Mouse (Mus musculus): ENCODE results near the gene Pgc. TPM values are rescaled to one million over a fixed set of nuclear protein-coding genes. Genes with fewer than 3 reads are reported as not detected.

The Pgc gene
- polyA plus RNA-seq, 1 experiment from 2014 or later: not detected

DNA sequence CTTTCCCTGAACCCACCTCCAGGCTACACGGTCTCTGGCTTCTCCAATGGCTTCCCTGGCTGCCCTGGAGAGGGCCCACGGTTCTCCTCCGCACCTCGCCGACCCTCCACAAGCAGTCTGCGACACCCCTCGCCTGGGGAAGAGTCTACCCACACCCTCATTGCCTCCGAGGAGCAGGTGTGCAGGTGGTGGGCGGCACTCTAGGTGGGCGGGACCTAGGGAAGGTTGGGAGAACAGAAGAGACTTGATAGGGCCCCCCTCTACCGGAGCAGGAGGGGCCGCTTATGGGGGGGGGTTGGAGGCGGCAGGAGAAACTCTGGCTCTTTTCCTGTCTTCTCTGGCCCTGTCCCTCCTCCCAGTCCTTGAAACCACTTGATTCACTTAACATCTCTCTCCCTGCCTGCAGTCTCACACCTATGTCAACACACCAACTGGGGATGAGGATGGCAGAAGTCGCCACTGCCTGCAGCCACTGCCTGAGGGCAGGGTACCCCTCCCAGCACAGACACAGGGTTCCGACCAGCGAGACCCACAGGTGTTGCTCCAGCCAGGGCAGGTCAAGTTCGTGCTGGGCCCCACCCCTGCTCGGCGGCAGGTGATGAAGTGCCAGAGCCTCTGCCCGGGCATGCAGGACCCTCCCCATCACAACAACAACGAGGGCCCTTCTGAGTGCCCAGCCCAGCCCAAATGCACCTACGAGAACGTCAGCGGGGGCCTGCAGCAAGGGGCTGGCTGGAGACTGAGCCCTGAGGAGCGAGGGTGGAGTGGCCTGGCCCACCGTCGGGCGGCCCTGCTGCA, 23.9 kb upstream of the Pgc start:
- DNase-seq (ENCODE audit: low spot score): no peak
- Histone ChIP-seq H3K27ac (ENCODE audit: low read depth, low read length) (no peak overlapping the region), H3K9ac (ENCODE audit: low read depth, low read length) (no peak overlapping the region), H3K4me3 (ENCODE audit: low read depth, low read length) (no peak overlapping the region), H3K4me2 (replicated peaks; ENCODE audit: low read depth, low read length) (no peak overlapping the region), H3K4me1 (replicated peaks; ENCODE audit: control insufficient read depth, insufficient read depth, low read length) (no peaks in the 10 kb centered on the region; the same call in 1 of the 2 replicates), H3K27me3 (ENCODE audit: control insufficient read depth, insufficient read depth, low read length) (peaks cover 2% of the 10 kb centered on the region; the same call in 1 of the 2 replicates), H3K36me3 (ENCODE audit: control insufficient read depth, insufficient read depth, low read length) (0 out of 2 replicates have a peak, but pooled peaks cover 2% of the 10 kb centered on the region), H3K9me3 (ENCODE audit: control insufficient read depth, low read length) (no peaks in the 10 kb centered on the region)
- no peak for ATAC-seq (ENCODE audit: low FRiP score)
- 41% methylated on average over 28 of the region's 28 CpGs for WGBS

DNA sequence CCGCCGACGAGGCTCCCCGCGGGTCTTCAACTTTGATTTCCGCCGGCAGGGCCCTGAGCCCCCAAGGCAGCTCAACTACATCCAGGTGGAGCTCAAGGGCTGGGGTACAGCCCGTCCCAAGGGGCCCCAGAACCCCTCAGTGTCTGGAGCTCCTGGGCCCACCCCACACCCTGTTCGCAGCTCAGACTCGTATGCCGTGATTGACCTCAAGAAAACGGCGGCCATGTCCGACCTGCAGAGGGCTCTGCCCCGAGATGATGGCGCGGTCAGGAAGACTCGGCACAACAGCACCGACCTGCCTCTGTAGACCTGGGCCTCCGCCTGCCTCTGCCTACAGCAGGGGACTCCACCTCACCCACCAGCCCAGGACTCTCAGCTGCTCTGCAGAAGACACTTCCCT, 23.1 kb upstream of the Pgc start:
- peaks cover 2% of the 10 kb centered on the region; the same call in 1 of the 2 replicates for H3K27me3 ChIP-seq (ENCODE audit: control insufficient read depth, insufficient read depth, low read length)
- H3K9me3 ChIP-seq (ENCODE audit: control insufficient read depth, low read length): no peaks in the 10 kb centered on the region
- DNase-seq (ENCODE audit: low spot score): peak; percentile 12
- H3K36me3 ChIP-seq (ENCODE audit: control insufficient read depth, insufficient read depth, low read length): 0 out of 2 replicates have a peak, but pooled peaks cover 2% of the 10 kb centered on the region
- no peak overlapping the region for H3K27ac ChIP-seq (ENCODE audit: low read depth, low read length)
- no peak for ATAC-seq (ENCODE audit: low FRiP score)
- H3K9ac ChIP-seq (ENCODE audit: low read depth, low read length): no peak overlapping the region
- H3K4me1 ChIP-seq (replicated peaks; ENCODE audit: control insufficient read depth, insufficient read depth, low read length): no peaks in the 10 kb centered on the region; the same call in 1 of the 2 replicates
- 24% methylated on average over 20 of the region's 20 CpGs for WGBS
- H3K4me3 ChIP-seq (ENCODE audit: low read depth, low read length): no peak overlapping the region
- H3K4me2 ChIP-seq (replicated peaks; ENCODE audit: low read depth, low read length): no peak overlapping the region

DNA sequence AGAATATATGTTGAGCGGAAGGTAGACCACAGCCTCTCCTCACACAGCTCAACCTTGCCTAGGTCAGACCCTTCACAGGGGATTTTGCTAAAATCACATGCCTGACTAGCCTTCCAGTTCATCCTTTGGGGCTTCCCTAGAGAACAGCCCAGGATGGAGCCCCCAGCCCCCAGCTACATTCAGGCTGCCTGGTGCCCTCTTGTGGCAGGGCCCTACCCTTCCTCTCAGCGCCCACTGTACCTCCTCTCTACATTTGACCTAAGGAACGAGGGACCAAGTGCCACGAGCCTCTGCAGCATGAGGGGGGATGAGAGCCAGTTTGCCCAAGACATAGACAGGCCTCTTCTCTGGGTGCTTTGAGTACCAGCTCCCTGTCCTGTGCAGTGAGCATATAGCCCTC, 21.9 kb upstream of the Pgc start:
- no peak overlapping the region for H3K4me2 ChIP-seq (replicated peaks; ENCODE audit: low read depth, low read length)
- no peak overlapping the region for H3K4me3 ChIP-seq (ENCODE audit: low read depth, low read length)
- H3K4me1 ChIP-seq (replicated peaks; ENCODE audit: control insufficient read depth, insufficient read depth, low read length): no peaks in the 10 kb centered on the region; the same call in 1 of the 2 replicates
- 71% methylated on average over 4 of the region's 4 CpGs for WGBS
- no peak for ATAC-seq (ENCODE audit: low FRiP score)
- 0 out of 2 replicates have a peak, but pooled peaks cover 2% of the 10 kb centered on the region for H3K36me3 ChIP-seq (ENCODE audit: control insufficient read depth, insufficient read depth, low read length)
- no peak overlapping the region for H3K27ac ChIP-seq (ENCODE audit: low read depth, low read length)
- H3K9me3 ChIP-seq (ENCODE audit: control insufficient read depth, low read length): no peaks in the 10 kb centered on the region
- H3K9ac ChIP-seq (ENCODE audit: low read depth, low read length): no peak overlapping the region
- no peak for DNase-seq (ENCODE audit: low spot score)
- H3K27me3 ChIP-seq (ENCODE audit: control insufficient read depth, insufficient read depth, low read length): peaks cover 2% of the 10 kb centered on the region; the same call in 1 of the 2 replicates

DNA sequence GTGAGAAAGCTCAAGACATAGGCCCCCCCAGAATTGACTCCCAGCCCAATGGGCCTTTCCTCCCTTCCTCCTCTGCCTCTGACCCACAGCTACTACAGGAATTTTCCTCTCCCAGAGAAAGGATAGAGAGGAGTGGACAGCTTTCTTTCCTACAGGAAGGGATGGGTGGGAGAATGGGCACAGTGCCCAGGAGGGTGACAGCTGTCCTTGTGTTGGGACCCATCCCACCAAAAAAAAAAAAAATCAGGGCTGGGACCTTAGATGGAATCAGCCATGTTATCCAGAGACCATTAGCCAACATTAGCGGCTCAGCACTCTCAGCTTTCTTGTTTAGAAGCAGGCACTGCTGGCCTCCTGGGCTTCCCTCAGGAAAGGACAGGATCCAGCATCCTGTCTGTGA, 20.4 kb upstream of the Pgc start:
- no peak overlapping the region for H3K27ac ChIP-seq (ENCODE audit: low read depth, low read length)
- H3K4me3 ChIP-seq (ENCODE audit: low read depth, low read length): no peak overlapping the region
- H3K4me2 ChIP-seq (replicated peaks; ENCODE audit: low read depth, low read length): no peak overlapping the region
- no peaks in the 10 kb centered on the region; the same call in 1 of the 2 replicates for H3K4me1 ChIP-seq (replicated peaks; ENCODE audit: control insufficient read depth, insufficient read depth, low read length)
- H3K9ac ChIP-seq (ENCODE audit: low read depth, low read length): no peak overlapping the region
- 76% methylated on average over 1 of the region's 1 CpGs for WGBS
- H3K9me3 ChIP-seq (ENCODE audit: control insufficient read depth, low read length): no peaks in the 10 kb centered on the region
- no peak for ATAC-seq (ENCODE audit: low FRiP score)
- 0 out of 2 replicates have a peak, but pooled peaks cover 2% of the 10 kb centered on the region for H3K36me3 ChIP-seq (ENCODE audit: control insufficient read depth, insufficient read depth, low read length)
- DNase-seq (ENCODE audit: low spot score): no peak
- H3K27me3 ChIP-seq (ENCODE audit: control insufficient read depth, insufficient read depth, low read length): peaks cover 2% of the 10 kb centered on the region; the same call in 1 of the 2 replicates

DNA sequence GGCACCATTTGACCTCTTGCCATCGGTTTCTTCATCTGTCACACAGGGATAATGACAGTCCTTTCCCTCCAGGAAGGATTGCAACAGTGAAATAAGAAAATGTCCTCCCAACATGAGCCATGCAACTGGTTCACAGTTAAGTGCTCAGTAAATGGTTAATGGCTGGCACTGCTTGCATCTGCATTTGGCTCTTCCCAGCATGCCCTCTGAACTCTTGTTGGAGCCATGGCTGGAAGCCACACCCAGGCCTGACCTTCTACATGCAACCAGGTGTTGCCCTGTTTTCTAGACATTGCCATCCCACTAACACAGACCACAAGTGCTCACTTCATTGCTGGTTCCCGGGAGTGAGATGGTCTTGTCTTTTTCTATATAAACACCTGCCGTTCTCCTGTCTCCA, 18.7 kb upstream of the Pgc start:
- 91% methylated on average over 3 of the region's 3 CpGs for WGBS
- H3K4me2 ChIP-seq (replicated peaks; ENCODE audit: low read depth, low read length): no peak overlapping the region
- ATAC-seq (ENCODE audit: low FRiP score): no peak
- H3K27me3 ChIP-seq (ENCODE audit: control insufficient read depth, insufficient read depth, low read length): peaks cover under 1% of the 10 kb centered on the region; the same call in 1 of the 2 replicates
- H3K9ac ChIP-seq (ENCODE audit: low read depth, low read length): no peak overlapping the region
- no peak overlapping the region for H3K4me3 ChIP-seq (ENCODE audit: low read depth, low read length)
- no peak overlapping the region for H3K27ac ChIP-seq (ENCODE audit: low read depth, low read length)
- no peaks in the 10 kb centered on the region for H3K36me3 ChIP-seq (ENCODE audit: control insufficient read depth, insufficient read depth, low read length)
- no peaks in the 10 kb centered on the region for H3K9me3 ChIP-seq (ENCODE audit: control insufficient read depth, low read length)
- no peak for DNase-seq (ENCODE audit: low spot score)
- H3K4me1 ChIP-seq (replicated peaks; ENCODE audit: control insufficient read depth, insufficient read depth, low read length): no peaks in the 10 kb centered on the region; the same call in 1 of the 2 replicates

DNA sequence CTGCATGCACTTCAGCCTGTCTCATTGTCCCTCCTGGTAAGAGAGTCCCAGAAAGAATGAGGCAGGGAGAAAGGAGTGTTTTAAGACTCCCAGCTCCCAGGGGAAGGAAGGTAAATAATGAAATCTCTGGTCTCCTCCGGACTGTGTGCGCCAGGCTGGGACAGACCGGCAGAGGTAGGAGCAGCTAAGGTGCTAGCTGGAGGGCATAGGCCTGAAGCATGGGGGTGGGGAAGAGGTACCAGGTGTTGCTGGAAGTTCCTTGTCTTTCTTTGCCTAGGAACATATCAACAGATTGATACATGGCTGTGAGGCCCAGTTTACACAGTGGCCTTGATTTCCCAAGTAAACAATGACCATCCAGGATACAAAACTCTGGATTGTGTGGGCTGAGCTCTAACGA, 17.7 kb upstream of the Pgc start:
- WGBS: 80% methylated on average over 4 of the region's 4 CpGs
- ATAC-seq (ENCODE audit: low FRiP score) (no peak), DNase-seq (ENCODE audit: low spot score) (no peak)
- H3K36me3 ChIP-seq (ENCODE audit: control insufficient read depth, insufficient read depth, low read length): no peaks in the 10 kb centered on the region
- H3K4me1 ChIP-seq (replicated peaks; ENCODE audit: control insufficient read depth, insufficient read depth, low read length): no peaks in the 10 kb centered on the region
- H3K9me3 ChIP-seq (ENCODE audit: control insufficient read depth, low read length): no peaks in the 10 kb centered on the region
- no peaks in the 10 kb centered on the region for H3K27me3 ChIP-seq (ENCODE audit: control insufficient read depth, insufficient read depth, low read length)
- no peak overlapping the region for H3K9ac ChIP-seq (ENCODE audit: low read depth, low read length)
- H3K27ac ChIP-seq (ENCODE audit: low read depth, low read length): no peak overlapping the region
- H3K4me2 ChIP-seq (replicated peaks; ENCODE audit: low read depth, low read length): no peak overlapping the region
- H3K4me3 ChIP-seq (ENCODE audit: low read depth, low read length): no peak overlapping the region

DNA sequence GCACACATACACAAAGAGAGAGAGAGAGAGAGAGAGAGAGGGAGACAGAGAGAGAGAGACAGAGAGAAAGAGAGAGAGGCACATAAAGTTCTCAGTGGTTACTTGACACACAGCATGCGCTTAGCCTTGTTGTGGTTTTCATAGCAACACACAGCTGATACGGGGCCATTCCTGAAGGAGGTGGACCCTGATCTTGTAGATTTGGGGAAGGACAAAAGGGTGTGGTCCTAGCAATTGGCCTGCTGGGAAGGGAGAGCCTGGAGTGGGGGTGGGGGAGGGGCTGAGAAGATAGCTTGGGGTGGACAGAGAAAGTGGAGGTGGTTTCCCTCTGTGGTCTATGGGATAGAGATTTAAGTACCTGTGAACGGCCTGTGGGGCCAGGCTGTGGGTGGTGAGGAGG, 16.6 kb upstream of the Pgc start:
- Histone ChIP-seq H3K27ac (ENCODE audit: low read depth, low read length) (no peak overlapping the region), H3K9ac (ENCODE audit: low read depth, low read length) (no peak overlapping the region), H3K4me1 (replicated peaks; ENCODE audit: control insufficient read depth, insufficient read depth, low read length) (no peaks in the 10 kb centered on the region), H3K4me2 (replicated peaks; ENCODE audit: low read depth, low read length) (no peak overlapping the region), H3K27me3 (ENCODE audit: control insufficient read depth, insufficient read depth, low read length) (no peaks in the 10 kb centered on the region), H3K36me3 (ENCODE audit: control insufficient read depth, insufficient read depth, low read length) (no peaks in the 10 kb centered on the region), H3K9me3 (ENCODE audit: control insufficient read depth, low read length) (no peaks in the 10 kb centered on the region), H3K4me3 (ENCODE audit: low read depth, low read length) (no peak overlapping the region)
- DNase-seq (ENCODE audit: low spot score) (no peak), ATAC-seq (ENCODE audit: low FRiP score) (no peak)
- 80% methylated on average over 3 of the region's 3 CpGs for WGBS

DNA sequence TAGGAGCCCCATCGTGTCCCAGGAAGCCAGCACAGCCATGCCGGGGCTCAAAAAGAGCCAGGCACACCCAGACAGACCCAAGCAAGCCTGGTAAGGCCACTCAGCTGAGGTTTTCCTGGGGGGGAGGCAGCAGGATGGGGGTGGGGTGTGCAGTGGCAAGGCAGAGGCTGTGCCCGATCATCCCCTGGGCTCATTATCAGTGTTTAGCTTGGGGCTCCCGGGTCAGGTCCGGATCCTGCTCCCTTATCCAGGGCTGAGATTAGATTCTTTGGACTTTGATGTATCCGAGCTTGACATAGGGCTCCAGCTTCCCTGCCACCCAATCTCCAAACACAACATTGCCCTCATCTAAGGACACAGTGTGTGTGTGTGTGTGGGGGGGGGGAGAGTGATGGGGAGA, 14.8 kb upstream of the Pgc start:
- H3K27ac ChIP-seq (ENCODE audit: low read depth, low read length): no peak overlapping the region
- no peak overlapping the region for H3K4me2 ChIP-seq (replicated peaks; ENCODE audit: low read depth, low read length)
- no peak for DNase-seq (ENCODE audit: low spot score)
- H3K4me3 ChIP-seq (ENCODE audit: low read depth, low read length): no peak overlapping the region
- H3K4me1 ChIP-seq (replicated peaks; ENCODE audit: control insufficient read depth, insufficient read depth, low read length): no peaks in the 10 kb centered on the region
- 71% methylated on average over 6 of the region's 6 CpGs for WGBS
- H3K36me3 ChIP-seq (ENCODE audit: control insufficient read depth, insufficient read depth, low read length): no peaks in the 10 kb centered on the region
- no peaks in the 10 kb centered on the region for H3K27me3 ChIP-seq (ENCODE audit: control insufficient read depth, insufficient read depth, low read length)
- H3K9ac ChIP-seq (ENCODE audit: low read depth, low read length): no peak overlapping the region
- H3K9me3 ChIP-seq (ENCODE audit: control insufficient read depth, low read length): no peaks in the 10 kb centered on the region
- ATAC-seq (ENCODE audit: low FRiP score): no peak
